Mouse (Mus musculus): Measurements from ENCODE around the gene Hcfc1.

- no peak for TF ChIP-seq POLR2A (IDR thresholded peaks at IDR 0.05; ENCODE audit: borderline replicate concordance, extremely low read depth, insufficient read depth, insufficient read length, poor library complexity, severe bottlenecking)
- TF ChIP-seq CTCF (IDR thresholded peaks at IDR 0.05; ENCODE audit: borderline replicate concordance, extremely low read depth, insufficient read depth, insufficient read length): no peak
Measured at GRCm38 (mm10) chrX:73942294-73942693, 23.9 kb downstream of the Hcfc1 start.

Measured in brain, embryonic 14.5 days (tissue).